Mouse (Mus musculus) C3H10T1/2 (cell line): ENCODE measurements around the gene Dll1. TPM values are rescaled to one million over a fixed set of nuclear protein-coding genes. Genes with fewer than 3 reads are reported as not detected.

ENCODE experiments used
- polyA plus RNA-seq, 2 experiments: library from polyadenylated mRNA; unstranded; fragments of >200 nt; fragmentation: generic; extraction: Trizol; gene quantifications; one replicate each; pipeline ENCODE4 v1.2.1; 2012; ENCODE audit warnings: missing spikeins in 2 of 2

Gene Dll1
- polyA plus RNA-seq = under 1 TPM; 0.06 to 0.77 TPM

GRCm38 (mm10) chr17:15376494-15377181 is at the start of gene Dll1:
Gene Dll1 (minus strand): TSS chr17:15376872.

GRCm38 (mm10) chr17:15395997-15396675 is 19.5 kb upstream of the Dll1 start, which contains the start of gene Fam120b:
Gene Fam120b (plus strand): TSS chr17:15396202.

Other genes starting within 250 kb of the Dll1 start
- gene Fam120b, start 19.3 kb upstream of the Dll1 start, polyA plus RNA-seq = 10 to 100 TPM in 1 of 2 experiments, 1 to 10 TPM in 1; 1.4 to 20.0 TPM
- 100 to 1,000 TPM; 276 to 334 TPM for gene Psmb1, start 122.9 kb upstream of the Dll1 start, polyA plus RNA-seq
- gene Tbp, start 123.0 kb upstream of the Dll1 start, polyA plus RNA-seq = 10 to 100 TPM in 1 of 2 experiments, 1 to 10 TPM in 1; 5.0 to 15.2 TPM
- gene Pdcd2, start 150.4 kb upstream of the Dll1 start, polyA plus RNA-seq = 10 to 100 TPM; 46.3 to 61.6 TPM
- under 1 TPM; 0.07 to 0.86 TPM for gene Prdm9, start 187.5 kb upstream of the Dll1 start, polyA plus RNA-seq